Mouse (Mus musculus): ENCODE results near the gene Cyp4f14.
A peak's percentile ranks its signal among the peaks of the same experiment; 100 is the strongest.
"Not testable (repeated sequence)": the region's sequence is repeated elsewhere in the genome, so short reads cannot be mapped to it uniquely, and the experiment has no call there.

Gene Cyp4f14

GRCm38 (mm10) chr17:32891239-32892180 is 25.6 kb downstream of the Cyp4f14 start, which contains the start of gene Zfp870:
Zfp870 (minus strand) TSS chr17:32891642.
- peak; percentile 75 to 86 for DNase-seq (ENCODE audit: low spot score in 2 of 2)

GRCm38 (mm10) chr17:32890852-32891238 is 26.3 kb downstream of the Cyp4f14 start:
- no peak for DNase-seq (ENCODE audit: low spot score in 2 of 2)

- DNase-seq (ENCODE audit: low spot score in 2 of 2): no peak
These were observed 27.5 kb downstream of the Cyp4f14 start for GRCm38 (mm10) chr17:32889611-32890010.

GRCm38 (mm10) chr17:32880320-32881218 is 36.6 kb downstream of the Cyp4f14 start:
- DNase-seq (ENCODE audit: low spot score in 2 of 2): no peak

GRCm38 (mm10) chr17:32878773-32879172 is 38.4 kb downstream of the Cyp4f14 start:
- no peak for DNase-seq (ENCODE audit: low spot score in 2 of 2)

GRCm38 (mm10) chr17:32877471-32878171 is 39.5 kb downstream of the Cyp4f14 start:
- no peak for DNase-seq (ENCODE audit: low spot score in 2 of 2)

GRCm38 (mm10) chr17:32872696-32873095 is 44.4 kb downstream of the Cyp4f14 start:
- DNase-seq (ENCODE audit: low spot score in 2 of 2): no peak

GRCm38 (mm10) chr17:32872091-32872490 is 45.1 kb downstream of the Cyp4f14 start:
- no peak for DNase-seq (ENCODE audit: low spot score in 2 of 2)

GRCm38 (mm10) chr17:32871483-32871882 is 45.7 kb downstream of the Cyp4f14 start:
- DNase-seq (ENCODE audit: low spot score in 2 of 2): no peak

GRCm38 (mm10) chr17:32867266-32867665 is 49.9 kb downstream of the Cyp4f14 start:
- not testable (repeated sequence) for DNase-seq (ENCODE audit: low spot score in 2 of 2)

- not testable (repeated sequence) for DNase-seq (ENCODE audit: low spot score in 2 of 2)
These were observed 60.4 kb downstream of the Cyp4f14 start for GRCm38 (mm10) chr17:32856713-32857112.

Data from right cerebral cortex, postnatal 36 days (tissue).